Mouse (Mus musculus): ENCODE measurements around the gene Foxl2.

Gene Foxl2

GRCm38 (mm10) chr9:98955103-98955715 is at the start of gene Foxl2:
TSS of gene Foxl2 (plus strand) at chr9:98955288.
- in situ Hi-C loops (cut with MboI, MseI): no loop called here

DNA sequence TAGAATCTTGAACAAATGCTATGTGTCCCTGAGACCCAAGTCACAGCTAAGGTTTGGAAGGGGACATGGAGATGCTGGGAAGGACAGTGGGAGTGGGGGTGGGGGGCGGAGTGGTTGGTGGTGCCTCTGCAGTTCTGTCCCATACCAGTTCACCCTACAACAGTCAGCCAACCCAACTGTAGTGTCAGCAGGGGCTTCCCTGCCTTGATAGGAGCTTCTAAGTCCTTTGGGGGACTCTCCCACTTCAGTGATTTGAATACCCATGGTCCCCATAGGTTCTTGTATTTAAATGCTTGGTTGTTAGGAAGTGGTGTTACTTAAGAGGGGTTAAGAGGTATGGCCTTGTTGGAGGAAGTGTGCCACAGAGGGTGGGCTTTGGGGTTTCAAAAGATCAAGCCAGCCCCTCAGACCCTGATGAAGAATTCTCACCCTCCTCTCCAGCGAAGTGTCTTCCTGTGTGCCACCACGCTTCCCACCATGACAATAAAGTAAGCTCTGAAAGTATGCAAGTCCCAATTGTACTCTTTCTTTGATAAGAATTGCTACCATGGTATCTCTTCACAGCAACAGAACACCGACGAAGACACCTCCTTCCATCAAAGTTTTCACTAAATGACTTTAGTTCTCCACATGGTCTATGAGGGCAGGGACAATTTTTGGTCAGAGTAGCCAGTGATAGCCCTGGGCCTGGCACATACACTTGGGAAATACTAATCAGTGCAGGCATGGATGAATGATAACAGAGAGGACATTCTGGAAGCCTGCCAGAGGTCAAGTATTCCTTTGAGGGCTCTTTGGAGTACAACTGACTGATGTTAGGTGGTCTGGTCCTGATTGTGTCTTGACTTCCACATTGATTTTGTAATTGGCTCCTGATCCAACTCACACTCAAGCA is 34.2 kb upstream of the Foxl2 start:
- in situ Hi-C loops (cut with MboI, MseI): no loop called here

GRCm38 (mm10) chr9:98923119-98923518 is 32.0 kb upstream of the Foxl2 start:
- in situ Hi-C loops (cut with MboI, MseI): no loop called here

DNA sequence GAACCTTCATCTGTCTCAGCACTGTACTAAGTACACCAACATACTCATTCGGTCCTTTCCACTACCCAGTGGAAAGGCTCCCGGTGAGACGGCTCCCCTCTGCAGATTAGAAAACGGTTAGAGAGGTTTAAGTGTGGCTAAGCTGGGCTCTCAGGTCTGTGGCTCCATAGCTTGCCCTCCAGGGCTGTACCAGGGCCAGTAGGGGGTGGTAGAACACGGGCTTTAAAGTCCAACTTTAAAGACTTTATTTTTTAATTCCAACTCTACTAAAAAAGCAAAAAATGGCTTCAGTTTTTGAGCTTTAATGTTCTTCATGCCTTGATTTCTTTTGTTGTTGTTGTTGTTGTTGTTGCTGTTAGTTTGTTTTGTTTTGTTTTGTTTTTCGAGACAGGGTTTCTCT is 30.9 kb upstream of the Foxl2 start:
- in situ Hi-C loops (cut with MboI, MseI): no loop called here

GRCm38 (mm10) chr9:98929496-98929895 is 25.6 kb upstream of the Foxl2 start:
- in situ Hi-C loops (cut with MboI, MseI): loop anchor here (25.0 kb wide), 1 partner anchor 958 kb away; the partner anchor contains the start of gene Sox14

DNA sequence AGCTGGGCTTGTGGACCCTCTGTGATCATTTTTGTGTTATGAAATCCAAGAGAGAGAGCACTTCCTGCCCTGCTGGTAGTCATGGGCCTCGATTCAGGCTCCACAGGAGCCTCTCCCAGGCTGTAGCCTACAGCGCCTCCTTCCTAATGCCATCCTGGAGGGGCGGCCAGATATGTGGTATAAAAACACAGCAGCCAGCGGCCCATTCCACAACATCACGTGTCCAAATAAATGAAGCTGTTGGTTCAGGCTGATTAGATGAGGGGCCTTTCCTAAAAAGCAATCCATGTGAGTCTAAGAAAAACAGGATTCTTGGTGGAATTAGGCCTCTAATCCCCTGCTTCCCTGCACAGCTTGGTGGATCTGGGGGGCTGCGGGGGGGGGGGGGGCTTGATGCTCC is 22.2 kb upstream of the Foxl2 start:
- in situ Hi-C loops (cut with MboI, MseI): loop anchor here (25.0 kb wide), 1 partner anchor 954 kb away; the partner anchor contains the start of gene Sox14

- in situ Hi-C loops (cut with MboI, MseI): loop anchor here (25.0 kb wide), 1 partner anchor 952 kb away; the partner anchor contains the start of gene Sox14
Measured at GRCm38 (mm10) chr9:98935190-98935909, 19.7 kb upstream of the Foxl2 start.

DNA sequence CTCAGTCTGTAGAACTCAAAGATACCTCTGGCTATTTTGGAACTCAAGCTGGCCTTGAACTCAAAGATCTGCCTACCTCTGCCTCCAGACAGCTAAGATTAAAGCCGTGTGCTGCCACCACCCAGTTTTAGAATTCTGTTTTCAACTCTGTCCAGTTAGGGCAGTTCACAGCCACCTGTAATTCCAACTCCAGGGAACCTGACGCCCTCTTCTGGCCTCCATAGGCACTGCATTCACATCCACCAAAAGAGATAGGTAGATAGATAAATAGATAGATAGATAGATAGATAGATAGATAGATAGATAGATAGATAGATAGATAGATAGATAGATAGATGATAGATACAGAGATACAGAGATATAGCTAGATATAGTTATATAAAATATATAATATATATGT is 15.8 kb upstream of the Foxl2 start:
- in situ Hi-C loops (cut with MboI, MseI): loop anchor here (25.0 kb wide), 1 partner anchor 948 kb away; the partner anchor contains the start of gene Sox14

- in situ Hi-C loops (cut with MboI, MseI): no loop called here
Measured at GRCm38 (mm10) chr9:98952171-98953050, 2.7 kb upstream of the Foxl2 start.

DNA sequence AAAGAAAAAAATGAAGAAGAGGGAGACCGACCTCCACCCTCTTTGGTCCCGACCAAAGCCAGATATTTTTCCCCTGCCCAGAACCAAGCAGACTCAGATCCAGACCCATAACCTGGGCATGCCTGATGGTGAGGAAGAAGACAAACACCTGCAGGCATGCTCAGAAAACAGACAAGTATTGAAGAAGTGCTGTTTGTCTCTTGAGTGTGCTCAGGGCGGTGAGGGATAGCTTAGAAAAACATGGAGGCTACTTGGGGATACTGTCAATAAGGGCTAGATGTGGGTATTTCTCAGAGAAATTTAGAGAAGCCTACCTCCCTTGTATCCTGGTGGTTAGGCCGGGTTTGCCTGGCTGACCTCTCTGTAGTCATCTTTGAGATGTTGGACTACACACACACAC is 1.8 kb upstream of the Foxl2 start:
- in situ Hi-C loops (cut with MboI, MseI): no loop called here

- in situ Hi-C loops (cut with MboI, MseI): no loop called here
Measured at GRCm38 (mm10) chr9:98953830-98954229, 1.3 kb upstream of the Foxl2 start.

DNA sequence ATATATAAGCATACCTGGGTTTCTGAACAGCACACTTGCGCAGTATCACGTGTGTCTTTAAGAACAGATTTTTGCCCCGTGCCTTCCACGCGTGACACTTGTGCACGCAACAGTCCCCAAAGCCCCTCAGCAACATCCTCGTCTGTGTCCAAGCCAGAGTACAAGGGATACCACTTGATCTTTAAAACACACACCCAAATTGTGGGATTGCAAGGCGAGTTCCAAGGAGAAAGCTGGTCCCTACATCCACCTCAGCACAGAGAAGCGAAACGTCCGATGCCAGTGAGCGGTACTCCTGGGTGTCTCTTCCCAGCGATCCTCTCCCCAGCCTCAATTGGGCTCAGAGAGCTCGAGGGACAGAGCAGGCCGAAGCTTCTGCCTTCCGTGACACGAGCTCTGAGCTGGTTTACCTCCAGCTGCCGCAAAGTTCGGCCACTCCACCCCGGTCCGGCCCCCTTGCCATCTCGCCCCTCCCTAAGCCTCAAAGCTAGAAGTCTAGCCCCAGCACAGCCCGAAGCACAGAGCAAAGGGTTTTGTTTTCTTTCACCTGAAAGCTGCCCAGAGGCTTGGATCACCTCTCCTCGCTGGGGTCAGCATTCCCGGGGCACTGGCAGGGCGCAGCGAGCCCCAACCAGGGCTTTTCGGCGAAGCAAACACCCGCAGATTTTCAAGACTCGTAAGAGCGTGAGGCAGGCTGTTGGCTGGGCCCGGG is 541 bp upstream of the Foxl2 start:
- in situ Hi-C loops (cut with MboI, MseI): no loop called here

DNA sequence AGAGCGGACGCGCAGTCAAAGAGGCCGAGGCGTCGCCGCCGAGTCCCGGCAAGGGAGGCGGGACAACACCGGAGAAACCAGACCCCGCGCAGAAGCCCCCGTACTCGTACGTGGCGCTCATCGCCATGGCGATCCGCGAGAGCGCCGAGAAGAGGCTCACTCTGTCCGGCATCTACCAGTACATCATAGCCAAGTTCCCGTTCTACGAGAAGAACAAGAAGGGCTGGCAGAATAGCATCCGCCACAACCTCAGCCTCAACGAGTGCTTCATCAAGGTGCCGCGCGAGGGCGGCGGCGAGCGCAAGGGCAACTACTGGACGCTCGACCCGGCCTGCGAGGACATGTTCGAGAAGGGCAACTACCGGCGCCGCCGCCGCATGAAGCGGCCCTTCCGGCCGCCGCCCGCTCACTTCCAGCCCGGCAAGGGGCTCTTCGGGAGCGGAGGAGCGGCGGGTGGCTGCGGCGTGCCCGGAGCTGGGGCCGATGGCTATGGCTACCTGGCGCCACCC is 682 bp downstream of the Foxl2 start:
- in situ Hi-C loops (cut with MboI, MseI): no loop called here

GRCm38 (mm10) chr9:98956591-98957381 is 1.7 kb downstream of the Foxl2 start:
- in situ Hi-C loops (cut with MboI, MseI): no loop called here

DNA sequence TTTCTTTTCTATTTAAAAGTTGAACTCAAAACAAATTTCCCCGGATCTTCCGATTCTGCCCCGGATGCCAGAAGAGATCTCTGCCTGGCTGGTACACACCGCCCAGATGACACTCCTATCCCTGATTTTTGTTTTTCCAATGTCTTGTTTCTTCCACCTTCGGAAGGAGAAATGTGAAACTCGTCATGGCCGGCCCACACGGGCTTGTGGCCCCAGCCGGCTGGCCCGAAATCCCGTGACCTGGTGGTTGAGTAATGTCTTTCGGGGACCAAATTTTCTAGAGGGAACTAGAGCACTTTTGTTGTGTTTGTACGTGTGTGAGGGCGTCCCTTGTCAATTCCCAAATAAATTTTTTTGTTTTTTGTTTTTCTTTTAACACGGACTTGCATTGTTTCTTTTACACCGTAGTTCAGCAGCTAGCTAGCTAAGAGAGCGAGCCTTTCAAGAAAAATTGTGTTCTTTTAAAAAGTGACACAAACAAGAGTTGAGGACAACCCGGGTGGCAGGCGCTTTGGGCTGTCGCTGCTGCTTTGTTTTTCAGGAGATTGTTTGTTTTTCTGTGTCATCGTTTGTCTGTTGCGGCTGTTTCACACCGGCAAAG is 2.8 kb downstream of the Foxl2 start:
- in situ Hi-C loops (cut with MboI, MseI): no loop called here

- in situ Hi-C loops (cut with MboI, MseI): no loop called here
Measured at GRCm38 (mm10) chr9:98958628-98959027, 3.5 kb downstream of the Foxl2 start.

DNA sequence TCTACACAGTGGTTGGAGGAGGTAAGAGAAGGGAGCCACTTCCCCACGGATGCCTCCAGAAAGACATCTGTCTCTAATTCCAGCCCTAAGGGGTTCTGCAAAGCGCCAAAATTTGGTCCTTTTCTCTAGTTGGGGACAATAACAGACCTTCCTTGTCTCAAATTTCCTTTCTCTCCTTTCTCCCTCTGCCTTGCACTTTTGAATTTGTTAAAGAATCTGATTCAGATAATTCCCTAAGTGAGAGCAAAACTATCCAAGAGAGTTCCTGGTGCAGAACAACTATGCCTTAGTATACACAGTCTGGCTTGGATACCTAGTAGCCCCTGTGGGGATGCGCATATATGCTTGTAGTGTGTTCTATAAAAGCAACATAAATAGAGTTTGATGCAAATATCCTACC is 4.8 kb downstream of the Foxl2 start:
- in situ Hi-C loops (cut with MboI, MseI): no loop called here

DNA sequence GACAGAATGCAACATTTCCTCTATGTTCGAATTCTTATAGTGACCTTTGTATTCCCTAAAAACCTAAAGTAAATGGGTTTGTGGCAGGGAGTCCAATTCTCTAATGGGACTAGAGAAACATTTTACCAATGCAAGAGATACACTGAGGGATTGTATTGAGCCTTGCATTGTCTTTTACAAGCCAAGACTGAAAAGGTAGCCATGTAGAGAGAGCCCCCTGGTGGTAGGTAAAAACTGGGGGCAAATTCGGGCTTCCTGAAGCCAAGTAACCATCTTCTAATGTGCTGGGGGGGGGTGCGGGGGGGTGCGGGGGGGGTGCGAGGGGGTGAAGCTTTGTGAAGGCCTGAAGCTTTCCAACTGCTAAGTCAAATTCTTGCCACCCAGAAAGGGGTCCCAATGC is 5.3 kb downstream of the Foxl2 start:
- in situ Hi-C loops (cut with MboI, MseI): no loop called here
